Mouse (Mus musculus): ENCODE measurements around the gene Fbxw24.
"Not testable (repeated sequence)": the region's sequence is repeated elsewhere in the genome, so short reads cannot be mapped to it uniquely, and the experiment has no call there.

GRCm38 (mm10) chr9:109562106-109562505, 63.8 kb downstream of the Fbxw24 start:
- TF ChIP-seq CTCF (conservative IDR thresholded peaks at IDR 0.05; ENCODE audit: insufficient read depth, insufficient read length, low read depth, low read length); POLR2A (IDR thresholded peaks at IDR 0.05; ENCODE audit: low read depth, low read length): not testable (repeated sequence)
